In genomic region chr12:117410604-117411003, GRCm38 (mm10) we compare ENCODE assay signal across 11 mouse cellular contexts.
DNase-seq lines count a peak whose midpoint lies in the region; ATAC-seq lines count a peak whose summit lies in the region.
"Had no signal": no experiment of that assay in that cellular context is flagged by ENCODE, and none has a peak within 500 bp of the region (broad histone marks: within the 10 kb centered on the region; RNA-seq: fewer than 3 reads in every experiment).

No protein-coding gene starts in this region.

- H3K36me3 ChIP-seq in heart, embryonic 13.5 days, result no peaks in the 10 kb centered on the region
- H3K36me3 ChIP-seq: forebrain, embryonic 15.5 days had no signal

- H3K4me3 ChIP-seq in heart, embryonic 13.5 days, result no peak overlapping the region
- H3K4me3 ChIP-seq: forebrain, embryonic 15.5 days had no signal

- no peaks in the 10 kb centered on the region for H3K27me3 ChIP-seq in heart, embryonic 13.5 days (replicated peaks)
- H3K27me3 ChIP-seq: forebrain, embryonic 15.5 days had no signal

- DNase-seq in gastrocnemius, postnatal 10 days, result peak; percentile 16
- no peak for DNase-seq in gastrocnemius, postnatal 4 days (ENCODE audit: low spot score in 2 of 2)
- DNase-seq in ZHBTc4 (ENCODE audit: low read depth, low spot score), result peak; percentile 11
- peak; percentile 44 to 48 for DNase-seq in kidney, postnatal 36 days
- DNase-seq in urinary bladder, adult 18-20 months (ENCODE audit: low spot score in 2 of 2), result no peak
- DNase-seq in left cerebral cortex, adult 9 months (ENCODE audit: low spot score in 2 of 2), result no peak
- DNase-seq: layer of hippocampus, postnatal 36 days had no signal

- peaks cover 46% of the 10 kb centered on the region for H3K4me1 ChIP-seq in heart, embryonic 13.5 days

- H3K4me2 ChIP-seq in heart, embryonic 13.5 days, result no peak overlapping the region
- H3K4me2 ChIP-seq: forebrain, embryonic 15.5 days had no signal

- ATAC-seq in heart, embryonic 13.5 days (ENCODE audit: extremely low read depth, insufficient number of reproducible peaks, low FRiP score, low TSS enrichment), result no peak
- ATAC-seq in megakaryocyte, adult 5-6 weeks (ENCODE audit: poor library complexity, severe bottlenecking), result no peak
- ATAC-seq: forebrain, embryonic 15.5 days had no signal

- H3K9me3 ChIP-seq in heart, embryonic 13.5 days, result no peaks in the 10 kb centered on the region
- H3K9me3 ChIP-seq: forebrain, embryonic 15.5 days had no signal

- WGBS in heart, embryonic 13.5 days, result 31% methylated on average over 1 of the region's 1 CpGs

- peak overlapping the region; percentile 51 for H3K27ac ChIP-seq in heart, embryonic 13.5 days (replicated peaks)
- H3K27ac ChIP-seq: forebrain, embryonic 15.5 days; liver, embryonic 14.5 days had no signal

- no peak overlapping the region for H3K9ac ChIP-seq in heart, embryonic 13.5 days
- H3K9ac ChIP-seq: forebrain, embryonic 15.5 days; liver, embryonic 14.5 days had no signal

Comparison
In these comparisons a context has a peak if more than half of its experiments do, and no peak if none do; other contexts are left out.
1. DNase-seq: peak in gastrocnemius, postnatal 10 days (single experiment), ZHBTc4 (single experiment) and kidney, postnatal 36 days (2 of 2); none in gastrocnemius, postnatal 4 days (0 of 2), urinary bladder, adult 18-20 months (0 of 2) and left cerebral cortex, adult 9 months (0 of 2).